8 mouse cellular contexts compared by ENCODE assay signal in the genomic region with DNA sequence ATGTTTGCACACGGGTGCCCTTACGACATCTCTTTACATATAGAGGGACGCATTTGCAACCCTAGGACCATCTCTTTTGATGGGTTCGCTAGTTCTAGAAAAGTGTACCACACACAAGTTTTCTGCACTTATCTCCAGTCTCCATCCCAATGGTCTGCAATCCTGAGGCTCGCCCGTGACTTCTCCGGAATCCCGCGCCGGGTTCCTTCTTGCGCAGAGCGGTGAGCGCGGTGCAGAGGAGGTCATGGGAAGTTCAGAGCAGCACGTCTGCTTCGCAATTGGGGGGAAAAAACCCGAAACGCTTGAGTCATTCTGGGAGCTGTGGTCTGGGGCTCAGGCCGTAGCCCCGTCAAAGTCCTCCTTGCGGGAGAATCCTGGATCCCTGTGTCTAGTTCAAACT.
A peak's percentile ranks its signal among the peaks of the same experiment; 100 is the strongest.
DNase-seq lines count a peak whose midpoint lies in the region; ATAC-seq lines count a peak whose summit lies in the region.

No protein-coding gene starts in this region.

- no peaks in the 10 kb centered on the region for H3K9me3 ChIP-seq in kidney, embryonic 15.5 days (replicated peaks)
- no peaks in the 10 kb centered on the region for H3K9me3 ChIP-seq in intestine, embryonic 15.5 days
- no peaks in the 10 kb centered on the region for H3K9me3 ChIP-seq in midbrain, embryonic 13.5 days

- peak overlapping the region; percentile 64 for H3K4me2 ChIP-seq in kidney, embryonic 15.5 days
- peak overlapping the region; percentile 48 for H3K4me2 ChIP-seq in intestine, embryonic 15.5 days (replicated peaks)
- H3K4me2 ChIP-seq in midbrain, embryonic 13.5 days (replicated peaks) = peak overlapping the region; percentile 44

- intact Hi-C loops in left cerebral cortex, postnatal 10 days (cut with DNase I) = no loop called here

- peak overlapping the region; percentile 36 for H3K4me3 ChIP-seq in kidney, embryonic 15.5 days (replicated peaks)
- H3K4me3 ChIP-seq in intestine, embryonic 15.5 days (replicated peaks) = peak overlapping the region; percentile 23; the same call in 1 of the 2 replicates
- peak overlapping the region; percentile 17 for H3K4me3 ChIP-seq in midbrain, embryonic 13.5 days (replicated peaks)

- WGBS in kidney, embryonic 15.5 days = 1% methylated on average over 21 of the region's 21 CpGs
- 2% methylated on average over 21 of the region's 21 CpGs for WGBS in intestine, embryonic 15.5 days
- under 1% methylated on average over 21 of the region's 21 CpGs for WGBS in midbrain, embryonic 13.5 days

- H3K27ac ChIP-seq in kidney, embryonic 15.5 days = no peak overlapping the region
- H3K27ac ChIP-seq in intestine, embryonic 15.5 days = no peak overlapping the region
- H3K27ac ChIP-seq in midbrain, embryonic 13.5 days = no peak overlapping the region

- DNase-seq in kidney, adult 11 months = no peak
- peak; percentile 59 for DNase-seq in embryo, embryonic 9.5 days (ENCODE audit: extremely low spot score)
- DNase-seq in left cerebral cortex, adult 8-10 months (ENCODE audit: low spot score in 2 of 2) = no peak
- no peak for DNase-seq in left cerebral cortex, postnatal 10 days (ENCODE audit: extremely low spot score in 1 of 2, low spot score in 2 of 2)
- DNase-seq in gastrocnemius, postnatal 25 days = no peak

- peaks cover 48% of the 10 kb centered on the region for H3K4me1 ChIP-seq in kidney, embryonic 15.5 days
- peaks cover 17% of the 10 kb centered on the region for H3K4me1 ChIP-seq in intestine, embryonic 15.5 days (replicated peaks)
- H3K4me1 ChIP-seq in midbrain, embryonic 13.5 days (replicated peaks) = peaks cover 30% of the 10 kb centered on the region

- H3K9ac ChIP-seq in kidney, embryonic 15.5 days = 0 out of 2 replicates have a peak overlapping the region, but pooled peaks have one; percentile 14
- no peak overlapping the region for H3K9ac ChIP-seq in intestine, embryonic 15.5 days
- no peak overlapping the region for H3K9ac ChIP-seq in midbrain, embryonic 13.5 days (replicated peaks)

- H3K27me3 ChIP-seq in kidney, embryonic 15.5 days = peaks cover 68% of the 10 kb centered on the region
- H3K27me3 ChIP-seq in intestine, embryonic 15.5 days (replicated peaks) = peaks cover 32% of the 10 kb centered on the region
- peaks cover 69% of the 10 kb centered on the region for H3K27me3 ChIP-seq in midbrain, embryonic 13.5 days

- ATAC-seq in kidney, embryonic 15.5 days (replicated peaks; ENCODE audit: low FRiP score) = no peak
- ATAC-seq in intestine, embryonic 15.5 days = no peak
- ATAC-seq in midbrain, embryonic 13.5 days = no peak

- no peaks in the 10 kb centered on the region for H3K36me3 ChIP-seq in kidney, embryonic 15.5 days
- no peaks in the 10 kb centered on the region for H3K36me3 ChIP-seq in intestine, embryonic 15.5 days
- H3K36me3 ChIP-seq in midbrain, embryonic 13.5 days = no peaks in the 10 kb centered on the region
